Mouse (Mus musculus): ENCODE data around the gene Mip.

- no peak for TF ChIP-seq MAX (IDR thresholded peaks at IDR 0.05)
- no peak for TF ChIP-seq CEBPB (IDR thresholded peaks at IDR 0.05; ENCODE audit: low read depth)
- TF ChIP-seq CTCF (IDR thresholded peaks at IDR 0.05; ENCODE audit: control insufficient read depth, insufficient read depth, insufficient read length), result no peak
- TF ChIP-seq MYOD1 (IDR thresholded peaks at IDR 0.05; ENCODE audit: control insufficient read depth, insufficient read length, low read depth), result no peak
- no peak for TF ChIP-seq FOSL1 (IDR thresholded peaks at IDR 0.05; ENCODE audit: insufficient read depth, low read length, poor library complexity, severe bottlenecking)
- no peak for TF ChIP-seq USF1 (IDR thresholded peaks at IDR 0.05; ENCODE audit: low read depth)
These were observed 34.2 kb upstream of the Mip start for GRCm38 (mm10) chr10:128191472-128191871.

Data from C2C12 (cell line).